Mouse (Mus musculus): ENCODE measurements around the gene Clec2h. TPM values are rescaled to one million over a fixed set of nuclear protein-coding genes. Genes with fewer than 3 reads are reported as not detected.
"Not testable (repeated sequence)": the region's sequence is repeated elsewhere in the genome, so short reads cannot be mapped to it uniquely, and the experiment has no call there.

The Clec2h gene
- total and polyA plus RNA-seq, 3 experiments = 0.89 to 1.0 TPM; not detected in 1

- Histone ChIP-seq H3K27ac (no peak overlapping the region), H3K4me3 (no peak overlapping the region), H3K27me3 (ENCODE audit: control insufficient read depth, insufficient read depth, low read length) (no peaks in the 10 kb centered on the region), H3K4me1 (ENCODE audit: control insufficient read depth, insufficient read depth, low read length) (no peaks in the 10 kb centered on the region), H3K9ac (ENCODE audit: low read depth, low read length) (no peak overlapping the region), H3K79me2 (replicated peaks; ENCODE audit: control insufficient read depth, insufficient read depth, low read length) (no peaks in the 10 kb centered on the region), H3K36me3 (ENCODE audit: control insufficient read depth, insufficient read depth, low read length) (no peaks in the 10 kb centered on the region)
- 83% methylated on average over 1 of the region's 1 CpGs for WGBS
- TF ChIP-seq CTCF (IDR thresholded peaks at IDR 0.05) (no peak), POLR2A (IDR thresholded peaks at IDR 0.05; ENCODE audit: insufficient read depth, low read depth, low read length) (no peak), EP300 (IDR thresholded peaks at IDR 0.05; ENCODE audit: insufficient read depth, low read depth, low read length) (no peak)
- no peak for DNase-seq
- intact Hi-C loops (cut with DNase I) = loop anchor here (10.0 kb wide), 1 partner anchor 235 kb away; the partner anchor contains the start of gene Clec2i
These were observed 12.0 kb upstream of the Clec2h start for GRCm38 (mm10) chr6:128650187-128650586.

GRCm38 (mm10) chr6:128650827-128651226, 11.4 kb upstream of the Clec2h start:
- H3K36me3 ChIP-seq (ENCODE audit: control insufficient read depth, insufficient read depth, low read length); DNase-seq; H3K27me3 ChIP-seq (ENCODE audit: control insufficient read depth, insufficient read depth, low read length); H3K4me3 ChIP-seq; H3K27ac ChIP-seq; H3K9ac ChIP-seq (ENCODE audit: low read depth, low read length); H3K4me1 ChIP-seq (ENCODE audit: control insufficient read depth, insufficient read depth, low read length); H3K79me2 ChIP-seq (replicated peaks; ENCODE audit: control insufficient read depth, insufficient read depth, low read length): not testable (repeated sequence)
- 85% methylated on average over 7 of the region's 7 CpGs for WGBS
- intact Hi-C loops (cut with DNase I) = loop anchor here (10.0 kb wide), 1 partner anchor 234 kb away; the partner anchor contains the start of gene Clec2i

GRCm38 (mm10) chr6:128652938-128653337, 9.2 kb upstream of the Clec2h start:
- Histone ChIP-seq H3K4me1 (ENCODE audit: control insufficient read depth, insufficient read depth, low read length) (no peaks in the 10 kb centered on the region), H3K79me2 (replicated peaks; ENCODE audit: control insufficient read depth, insufficient read depth, low read length) (no peaks in the 10 kb centered on the region), H3K4me3 (no peak overlapping the region), H3K36me3 (ENCODE audit: control insufficient read depth, insufficient read depth, low read length) (no peaks in the 10 kb centered on the region), H3K27ac (no peak overlapping the region), H3K9ac (ENCODE audit: low read depth, low read length) (no peak overlapping the region), H3K27me3 (ENCODE audit: control insufficient read depth, insufficient read depth, low read length) (no peaks in the 10 kb centered on the region)
- DNase-seq = no peak
- intact Hi-C loops (cut with DNase I) = loop anchor here (10.0 kb wide), 1 partner anchor 232 kb away; the partner anchor contains the start of gene Clec2i
- TF ChIP-seq EP300 (IDR thresholded peaks at IDR 0.05; ENCODE audit: insufficient read depth, low read depth, low read length) (no peak), POLR2A (IDR thresholded peaks at IDR 0.05; ENCODE audit: insufficient read depth, low read depth, low read length) (no peak), CTCF (IDR thresholded peaks at IDR 0.05) (no peak)
- WGBS = 92% methylated on average over 1 of the region's 1 CpGs

- TF ChIP-seq POLR2A (IDR thresholded peaks at IDR 0.05; ENCODE audit: insufficient read depth, low read depth, low read length) = no peak
- no peak for DNase-seq
- H3K36me3 ChIP-seq (ENCODE audit: control insufficient read depth, insufficient read depth, low read length) = no peaks in the 10 kb centered on the region
- intact Hi-C loops (cut with DNase I) = no loop called here
- 93% methylated on average over 1 of the region's 1 CpGs for WGBS
- H3K4me1 ChIP-seq (ENCODE audit: control insufficient read depth, insufficient read depth, low read length) = no peaks in the 10 kb centered on the region
- no peak overlapping the region for H3K4me3 ChIP-seq
- H3K27ac ChIP-seq = no peak overlapping the region
- H3K79me2 ChIP-seq (replicated peaks; ENCODE audit: control insufficient read depth, insufficient read depth, low read length) = no peaks in the 10 kb centered on the region
- no peaks in the 10 kb centered on the region for H3K27me3 ChIP-seq (ENCODE audit: control insufficient read depth, insufficient read depth, low read length)
- no peak overlapping the region for H3K9ac ChIP-seq (ENCODE audit: low read depth, low read length)
These were observed 936 bp upstream of the Clec2h start for GRCm38 (mm10) chr6:128661249-128661648.

GRCm38 (mm10) chr6:128669936-128670335, 7.8 kb downstream of the Clec2h start:
- intact Hi-C loops (cut with DNase I) = no loop called here

GRCm38 (mm10) chr6:128679574-128679973, 17.4 kb downstream of the Clec2h start:
- no peak for DNase-seq
- Histone ChIP-seq H3K9ac (ENCODE audit: low read depth, low read length) (no peak overlapping the region), H3K27ac (no peak overlapping the region), H3K36me3 (ENCODE audit: control insufficient read depth, insufficient read depth, low read length) (no peaks in the 10 kb centered on the region), H3K27me3 (ENCODE audit: control insufficient read depth, insufficient read depth, low read length) (no peaks in the 10 kb centered on the region), H3K4me1 (ENCODE audit: control insufficient read depth, insufficient read depth, low read length) (no peaks in the 10 kb centered on the region), H3K4me3 (no peak overlapping the region), H3K79me2 (replicated peaks; ENCODE audit: control insufficient read depth, insufficient read depth, low read length) (no peaks in the 10 kb centered on the region)
- intact Hi-C loops (cut with DNase I) = no loop called here
- TF ChIP-seq CTCF (IDR thresholded peaks at IDR 0.05) = no peak
- no peak for TF ChIP-seq EP300 (IDR thresholded peaks at IDR 0.05; ENCODE audit: insufficient read depth, low read depth, low read length)
- TF ChIP-seq POLR2A (IDR thresholded peaks at IDR 0.05; ENCODE audit: insufficient read depth, low read depth, low read length) = no peak

More at GRCm38 (mm10) chr6:128669936-128670335, 7.8 kb downstream of the Clec2h start:
- Histone ChIP-seq H3K27me3 (ENCODE audit: control insufficient read depth, insufficient read depth, low read length) (no peaks in the 10 kb centered on the region), H3K9ac (ENCODE audit: low read depth, low read length) (no peak overlapping the region), H3K79me2 (replicated peaks; ENCODE audit: control insufficient read depth, insufficient read depth, low read length) (no peaks in the 10 kb centered on the region), H3K4me1 (ENCODE audit: control insufficient read depth, insufficient read depth, low read length) (no peaks in the 10 kb centered on the region), H3K27ac (no peak overlapping the region), H3K4me3 (no peak overlapping the region), H3K36me3 (ENCODE audit: control insufficient read depth, insufficient read depth, low read length) (no peaks in the 10 kb centered on the region)
- no peak for DNase-seq
- TF ChIP-seq CTCF (IDR thresholded peaks at IDR 0.05) (no peak), POLR2A (IDR thresholded peaks at IDR 0.05; ENCODE audit: insufficient read depth, low read depth, low read length) (no peak), EP300 (IDR thresholded peaks at IDR 0.05; ENCODE audit: insufficient read depth, low read depth, low read length) (no peak)
- WGBS = 49% methylated on average over 4 of the region's 4 CpGs

All from heart, adult 2 months (tissue).